Mouse (Mus musculus) regulatory T cell (primary cell): ENCODE measurements around the gene Aarsd1.
"Not testable (repeated sequence)": the region's sequence is repeated elsewhere in the genome, so short reads cannot be mapped to it uniquely, and the experiment has no call there.

Experiments used
- in situ Hi-C: fragments of 300-600 bp; cut with MboI, MseI; formaldehyde crosslinking; loops from one replicate; pipeline ENCODE4 v1.15.1; 2025; ENCODE audit warnings: high pct_unique_total_duplicates

Gene Aarsd1

DNA sequence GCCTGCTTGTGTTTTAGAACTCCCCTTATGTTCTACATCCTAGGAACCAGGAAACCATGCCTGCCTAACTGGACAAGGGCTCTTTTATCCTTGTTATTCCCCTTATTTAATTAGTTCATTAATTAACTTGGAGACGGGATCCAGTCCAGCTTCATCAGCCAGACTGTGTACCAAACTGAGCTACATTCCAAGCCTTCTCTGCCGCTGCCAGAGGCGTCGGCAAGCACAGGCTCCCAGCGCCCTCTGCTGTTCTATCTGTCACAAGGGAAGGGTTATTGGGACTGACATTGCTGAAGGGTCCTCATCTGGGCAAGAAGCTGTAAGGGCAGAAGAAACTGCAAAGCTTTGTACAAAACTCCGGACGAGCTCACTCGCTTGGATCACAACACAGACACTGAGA, 22.3 kb downstream of the Aarsd1 start:
- in situ Hi-C loops = no loop called here

DNA sequence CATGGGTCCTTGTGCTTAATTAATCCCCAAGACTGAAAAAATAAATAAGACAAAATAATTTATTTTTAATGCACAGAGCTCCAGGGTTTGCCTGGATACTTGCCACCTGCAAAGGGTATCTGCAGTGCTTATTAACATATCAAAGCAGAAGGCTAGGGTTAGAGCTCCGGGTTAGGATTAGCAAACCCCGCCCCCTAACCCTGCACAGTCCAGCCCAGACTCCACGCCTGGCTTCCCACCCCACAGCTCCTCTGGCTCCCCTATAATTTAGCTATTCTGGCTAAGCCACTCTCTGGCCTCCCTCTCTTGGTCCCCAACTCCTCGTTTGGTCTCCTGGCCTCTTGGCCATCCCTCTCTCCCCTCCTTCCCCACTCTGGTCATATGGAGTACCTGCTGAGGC, 35.6 kb downstream of the Aarsd1 start:
- in situ Hi-C loops = no loop called here

DNA sequence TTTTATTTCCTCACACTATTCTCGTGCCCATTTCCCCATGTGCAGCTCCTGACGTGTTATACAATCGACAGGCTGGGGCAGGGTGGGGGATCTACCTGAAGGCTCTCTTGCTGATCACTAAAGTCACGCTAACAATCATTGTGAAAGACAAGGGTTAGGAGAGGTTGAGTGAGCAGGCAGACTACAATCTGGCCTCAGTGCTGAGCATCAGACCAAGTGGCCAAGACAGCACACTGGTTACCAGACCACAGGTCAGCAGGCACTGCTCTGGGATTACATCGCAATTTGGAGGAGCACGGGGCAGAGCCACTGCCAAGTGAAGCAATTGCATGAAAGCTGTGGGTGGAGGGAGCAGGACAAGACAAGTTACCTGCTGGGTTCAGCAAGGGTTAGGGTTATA, 38.5 kb downstream of the Aarsd1 start:
- in situ Hi-C loops = no loop called here

DNA sequence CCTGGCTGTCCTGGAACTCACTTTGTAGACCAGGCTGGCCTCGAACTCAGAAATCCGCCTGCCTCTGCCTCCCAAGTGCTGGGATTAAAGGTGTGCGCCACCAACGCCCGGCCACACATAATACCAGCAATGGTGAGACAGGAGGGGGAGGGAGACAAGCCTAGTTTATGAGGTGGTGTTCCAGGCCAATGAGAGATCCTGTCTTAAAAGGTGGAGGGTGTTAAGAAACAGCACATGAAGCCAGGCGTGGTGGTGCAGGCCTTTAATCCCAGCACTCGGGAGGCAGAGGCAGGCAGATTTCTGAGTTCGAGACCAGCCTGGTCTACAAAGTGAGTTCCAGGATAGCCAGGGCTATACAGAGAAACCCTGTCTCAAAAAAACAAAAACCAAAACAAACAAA, 39.2 kb downstream of the Aarsd1 start:
- in situ Hi-C loops = not testable (repeated sequence)

DNA sequence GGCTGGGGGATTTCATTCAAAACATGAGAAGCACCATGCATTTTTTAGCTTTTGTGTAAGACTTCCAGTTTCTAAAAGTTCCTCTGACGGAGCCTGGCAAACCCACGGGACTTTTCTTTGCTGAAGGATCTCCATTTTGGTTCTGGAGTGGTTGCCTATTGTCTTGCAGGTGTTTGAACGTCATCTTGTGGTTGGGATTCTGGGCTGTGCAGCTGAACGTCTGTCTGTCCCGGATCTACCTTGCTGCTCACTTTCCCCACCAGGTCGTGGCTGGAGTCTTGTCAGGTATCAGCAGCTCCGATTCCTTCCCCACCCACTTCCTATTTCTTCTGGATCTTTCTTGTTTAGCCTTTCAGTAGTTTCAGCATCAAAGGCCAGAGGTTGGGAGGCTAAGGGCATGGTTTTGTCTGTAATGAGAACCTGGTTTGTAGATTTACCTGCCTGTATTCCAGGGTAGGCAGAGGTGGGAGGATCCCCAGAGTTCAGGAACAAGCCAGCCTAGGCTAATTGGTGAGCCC, 42.9 kb downstream of the Aarsd1 start:
- in situ Hi-C loops = no loop called here

DNA sequence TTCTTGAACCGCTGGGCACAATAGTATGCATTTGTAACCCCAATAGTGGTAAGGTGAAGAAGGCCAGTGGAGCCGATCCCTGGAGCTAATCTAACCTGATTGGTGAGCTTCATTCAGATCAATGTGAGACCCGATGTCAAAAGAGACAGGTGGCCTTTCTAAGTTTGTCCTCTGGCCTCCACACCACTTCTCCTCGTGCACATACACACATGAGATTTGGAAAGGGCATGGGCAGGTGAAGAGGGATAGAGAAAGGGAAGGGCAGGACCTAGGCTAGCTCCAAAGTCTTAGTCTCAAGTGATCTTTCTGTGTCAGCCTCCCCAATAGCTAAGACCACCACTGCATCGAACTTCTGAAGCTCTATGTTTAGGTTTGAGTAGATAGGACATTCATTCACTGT, 47.3 kb downstream of the Aarsd1 start:
- in situ Hi-C loops = no loop called here

DNA sequence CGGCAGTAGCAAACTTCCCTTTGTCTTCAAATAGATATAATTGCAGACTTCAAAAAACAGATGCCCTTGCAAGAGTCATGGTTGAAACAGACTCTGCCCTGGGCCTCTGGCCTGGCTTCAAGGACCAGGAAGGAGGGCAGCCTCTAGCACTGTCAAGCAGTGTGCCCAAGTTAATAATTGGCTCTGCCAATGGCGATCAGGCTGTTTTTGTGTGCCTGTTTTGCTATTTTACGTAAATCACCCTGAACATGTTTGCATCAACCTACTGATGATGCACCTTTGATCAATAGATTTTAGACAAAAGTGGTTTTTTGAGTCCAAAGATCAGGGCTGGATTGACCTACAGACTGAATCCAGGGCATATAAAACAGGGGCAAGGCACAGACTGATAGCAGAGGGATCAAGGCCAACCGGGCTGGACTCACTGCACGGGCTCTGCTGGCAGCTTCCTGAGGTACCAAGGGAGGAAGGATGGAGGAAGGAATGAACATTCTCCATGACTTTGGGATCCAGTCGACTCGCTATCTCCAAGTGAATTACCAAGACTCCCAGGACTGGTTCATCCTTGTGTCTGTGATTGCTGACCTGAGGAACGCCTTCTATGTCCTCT, 50.0 kb downstream of the Aarsd1 start, which contains the start of gene G6pc:
G6pc (plus strand) TSS at position 236 of the 610 bp plus-strand sequence.
- in situ Hi-C loops = no loop called here

DNA sequence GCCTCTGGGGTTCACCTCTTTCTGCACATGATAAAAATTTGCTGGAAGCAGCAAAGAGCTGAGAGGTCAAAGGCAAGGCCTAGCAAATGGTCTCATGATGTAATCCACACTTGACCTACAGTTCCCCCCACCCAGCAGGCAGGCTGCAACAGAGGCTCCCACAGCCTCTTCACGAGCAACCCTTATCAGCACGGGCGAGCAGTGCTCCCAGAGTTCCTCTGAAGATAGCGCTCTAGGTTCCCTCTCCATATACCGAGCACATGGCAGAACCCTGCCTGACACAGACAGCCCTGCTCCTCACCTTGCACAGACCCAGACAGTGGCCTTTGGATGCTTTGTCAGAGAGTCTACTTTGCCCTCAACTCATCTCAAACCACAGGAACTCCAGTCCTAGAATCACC, 52.9 kb downstream of the Aarsd1 start:
- in situ Hi-C loops = no loop called here

DNA sequence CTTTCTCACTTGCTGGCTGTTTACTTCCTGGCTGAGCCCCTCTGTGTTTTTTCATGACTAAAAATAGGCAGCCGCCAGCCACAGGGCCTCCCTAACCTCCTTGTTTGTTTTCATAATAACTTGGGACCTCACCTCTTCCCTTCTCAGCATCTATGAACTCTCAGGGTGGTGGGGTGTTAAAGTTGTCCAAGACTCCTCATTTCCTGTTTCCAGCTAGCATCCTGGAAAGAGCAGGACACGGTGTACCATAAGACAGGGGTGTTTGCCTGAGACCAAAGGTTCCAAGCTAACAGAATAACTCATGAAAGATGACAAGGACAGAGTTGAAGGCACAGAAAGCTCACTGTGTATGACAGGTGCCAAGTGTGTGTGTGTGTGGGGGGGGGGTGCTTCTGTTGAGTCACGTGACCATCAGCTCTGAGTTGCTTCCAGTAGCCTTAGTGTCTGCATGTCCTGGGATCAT, 56.7 kb downstream of the Aarsd1 start:
- in situ Hi-C loops = no loop called here

DNA sequence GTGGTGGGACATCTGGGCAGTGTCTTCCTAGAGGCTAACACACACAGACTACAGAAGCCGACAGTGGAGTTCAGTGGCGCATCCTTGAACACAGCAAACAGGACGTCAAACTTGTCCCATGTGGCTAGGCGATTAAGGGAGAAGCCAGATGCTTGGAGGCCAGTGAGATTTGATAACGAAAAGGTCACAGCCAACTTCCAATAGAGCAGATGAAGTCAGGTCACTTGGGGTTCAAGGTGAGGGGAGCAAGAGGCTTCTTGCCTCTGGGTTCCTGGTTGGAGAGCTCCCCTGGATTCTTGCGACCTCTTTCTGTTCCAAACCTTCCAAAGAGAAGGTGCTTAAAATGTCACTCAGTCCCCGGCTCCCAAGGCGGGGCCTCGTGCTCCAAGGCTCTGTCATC, 57.6 kb downstream of the Aarsd1 start:
- in situ Hi-C loops = no loop called here

DNA sequence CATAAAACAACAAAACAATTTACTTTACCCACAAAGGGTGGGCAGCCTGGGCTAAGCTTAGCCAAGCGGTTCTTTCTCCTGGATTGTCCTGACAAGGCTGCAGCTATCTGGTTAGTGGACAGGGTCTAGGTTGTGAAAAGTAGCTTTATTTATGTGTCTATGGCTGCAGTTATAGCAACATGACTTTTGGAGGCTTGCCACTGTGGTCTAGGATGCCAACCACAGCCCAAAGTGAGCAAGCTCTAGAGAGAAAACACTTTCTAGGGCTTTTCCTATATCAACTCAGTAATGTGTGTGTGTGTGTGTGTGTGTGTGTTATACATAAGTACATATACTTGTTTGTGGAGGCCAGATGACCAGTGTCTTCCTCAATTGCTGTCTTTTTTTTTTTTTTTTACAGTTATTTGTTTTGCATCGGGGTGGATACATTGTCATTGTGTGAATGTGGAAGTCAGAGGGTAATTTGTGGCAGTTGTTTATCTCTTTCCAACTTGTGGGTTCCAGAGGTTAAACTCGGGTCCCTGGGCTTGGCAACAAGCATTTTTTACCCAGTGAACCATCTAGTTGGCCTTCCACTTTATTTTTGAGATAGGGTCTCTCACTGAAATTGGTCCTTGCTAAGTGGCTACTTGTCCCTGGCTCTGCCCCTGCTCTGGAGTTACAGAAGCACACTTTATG, 59.8 kb downstream of the Aarsd1 start:
- in situ Hi-C loops = no loop called here
